Mouse (Mus musculus) ES-Bruce4 (cell line): ENCODE data around the gene Hdac4. TPM values are rescaled to one million over a fixed set of nuclear protein-coding genes. Genes with fewer than 3 reads are reported as not detected.

ENCODE experiments used
- H3K27ac ChIP-seq: 2 replicates; pipeline ENCODE4 v1.5.1; 2012; ENCODE audit warnings: low read length, inconsistent platforms; ENCODE audit not compliant: insufficient read depth
- H3K27me3 ChIP-seq: 2 replicates; pipeline ENCODE4 v1.6.1; 2012; ENCODE audit warnings: mild to moderate bottlenecking, low read length, inconsistent platforms; ENCODE audit not compliant: control insufficient read depth, poor library complexity, insufficient read depth, severe bottlenecking
- H3K36me3 ChIP-seq: 2 replicates; pipeline ENCODE4 v1.6.1; 2012; ENCODE audit warnings: inconsistent platforms, mild to moderate bottlenecking, low read length, moderate library complexity; ENCODE audit not compliant: control insufficient read depth, poor library complexity, insufficient read depth, severe bottlenecking
- H3K4me1 ChIP-seq: one replicate; pipeline ENCODE4 v1.8.1; 2011; ENCODE audit warnings: low read length; ENCODE audit not compliant: control insufficient read depth, insufficient read depth
- H3K4me3 ChIP-seq: 2 replicates; pipeline ENCODE4 v1.5.1; 2011; ENCODE audit warnings: low read depth, mild to moderate bottlenecking, low read length
- H3K9ac ChIP-seq: 2 replicates; pipeline ENCODE4 v1.6.1; 2012; ENCODE audit warnings: low read depth, mild to moderate bottlenecking, inconsistent platforms; ENCODE audit not compliant: poor library complexity, severe bottlenecking
- H3K9me3 ChIP-seq: replicated peaks from 2 replicates; pipeline ENCODE4 v1.6.1; 2012; ENCODE audit warnings: mild to moderate bottlenecking, low read length, inconsistent platforms; ENCODE audit not compliant: control insufficient read depth, poor library complexity, insufficient read depth, severe bottlenecking
- CTCF ChIP-seq: IDR thresholded peaks from one replicate; pipeline ENCODE4 v1.8.1; 2011; ENCODE audit warnings: low read depth, low read length
- EP300 ChIP-seq: IDR thresholded peaks from 2 replicates; pipeline ENCODE4 v1.6.1; 2011; ENCODE audit warnings: low read depth, low read length; ENCODE audit not compliant: insufficient read depth
- POLR2A ChIP-seq: IDR thresholded peaks from one replicate; pipeline ENCODE4 v1.8.1; 2011; ENCODE audit warnings: low read length; ENCODE audit not compliant: insufficient read depth
- polyA plus RNA-seq: library from polyadenylated mRNA; stranded (reverse); fragments of >200 nt; gene quantifications from 2 replicates; pipeline ENCODE4 v1.2.4, GENCODE M21; 2011; ENCODE audit warnings: low read depth; ENCODE audit not compliant: missing spikeins, insufficient read depth, insufficient read length

Hdac4 gene
- polyA plus RNA-seq, 1 experiment = 27.5 TPM

DNA sequence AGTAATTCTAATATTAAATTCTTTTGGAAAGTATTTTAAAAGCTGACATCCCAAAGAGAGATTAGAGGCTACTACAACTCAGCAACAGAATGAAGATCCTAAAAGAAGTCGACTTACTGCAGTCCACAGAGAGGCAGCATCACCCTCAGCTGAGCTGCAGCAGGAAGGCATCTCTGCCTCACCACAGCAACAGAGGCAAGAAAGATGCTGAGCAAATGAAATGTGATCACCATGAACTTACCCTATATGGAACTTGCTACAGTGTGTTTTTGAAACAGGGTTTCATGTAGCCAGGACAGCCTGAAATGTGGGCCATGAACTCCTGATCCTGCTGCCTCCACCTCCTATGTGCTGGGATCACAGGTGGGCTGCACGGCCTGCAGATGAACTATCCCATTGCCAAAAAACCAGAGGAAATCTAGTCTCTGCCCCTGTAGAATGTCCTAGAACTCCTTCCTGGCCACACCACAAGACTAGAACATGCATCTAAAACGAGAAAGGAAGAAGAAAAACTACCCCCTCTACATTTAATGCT is 98.4 kb downstream of the Hdac4 start:
- no peaks in the 10 kb centered on the region for H3K36me3 ChIP-seq
- TF ChIP-seq CTCF (no peak), EP300 (no peak), POLR2A (no peak)
- no peaks in the 10 kb centered on the region for H3K27me3 ChIP-seq
- H3K9ac ChIP-seq = no peak overlapping the region
- H3K4me3 ChIP-seq = no peak overlapping the region
- no peaks in the 10 kb centered on the region for H3K4me1 ChIP-seq
- H3K27ac ChIP-seq = no peak overlapping the region
- H3K9me3 ChIP-seq = no peaks in the 10 kb centered on the region

DNA sequence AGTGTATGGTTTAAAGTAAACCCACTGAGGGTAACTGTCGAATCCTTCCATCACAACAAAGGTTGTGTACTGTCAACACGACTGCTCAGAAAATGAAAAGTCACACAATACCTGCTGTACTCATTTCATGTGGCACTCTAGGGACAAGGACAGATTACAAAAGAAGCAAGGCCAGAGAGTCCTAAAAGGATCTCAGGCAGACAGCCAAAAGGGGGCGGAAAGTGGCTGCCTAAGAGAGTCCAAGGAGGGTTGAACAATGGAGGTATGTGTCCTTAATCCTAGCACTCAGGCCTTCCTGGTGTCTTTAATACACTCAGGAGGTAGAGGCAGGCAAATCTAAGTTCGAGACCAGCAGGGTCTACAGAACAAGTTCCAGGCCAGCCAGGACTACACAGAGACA is 103.2 kb downstream of the Hdac4 start:
- Histone ChIP-seq H3K9ac (no peak overlapping the region), H3K27ac (no peak overlapping the region), H3K9me3 (no peaks in the 10 kb centered on the region), H3K4me3 (no peak overlapping the region), H3K36me3 (no peaks in the 10 kb centered on the region), H3K4me1 (no peaks in the 10 kb centered on the region), H3K27me3 (no peaks in the 10 kb centered on the region)
- TF ChIP-seq CTCF (no peak), EP300 (no peak), POLR2A (no peak)

DNA sequence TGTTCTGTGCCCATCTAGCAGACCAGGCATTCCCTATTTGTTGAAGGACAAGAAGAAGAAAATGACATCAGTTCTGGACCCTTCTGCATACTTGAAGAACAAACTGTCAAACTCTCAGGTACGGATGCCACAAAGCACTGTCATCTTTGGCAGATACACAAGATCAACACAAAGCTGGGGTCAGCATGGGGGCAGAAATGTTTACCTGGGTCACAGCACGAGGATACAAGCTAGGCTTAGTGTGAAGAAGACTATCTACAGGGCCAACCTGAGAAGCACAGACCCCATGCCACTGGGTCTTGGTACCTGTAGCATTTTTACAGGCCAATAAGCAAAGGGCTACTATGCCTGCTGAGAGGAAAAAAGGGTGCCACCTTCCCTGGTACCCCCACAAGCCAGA is 107.7 kb downstream of the Hdac4 start:
- H3K27ac ChIP-seq = no peak overlapping the region
- H3K4me3 ChIP-seq = no peak overlapping the region
- H3K9ac ChIP-seq = no peak overlapping the region
- no peaks in the 10 kb centered on the region for H3K4me1 ChIP-seq
- H3K9me3 ChIP-seq = no peaks in the 10 kb centered on the region
- no peaks in the 10 kb centered on the region for H3K36me3 ChIP-seq
- H3K27me3 ChIP-seq = no peaks in the 10 kb centered on the region
- no peak for TF ChIP-seq CTCF
- no peak for TF ChIP-seq POLR2A
- TF ChIP-seq EP300 = no peak

DNA sequence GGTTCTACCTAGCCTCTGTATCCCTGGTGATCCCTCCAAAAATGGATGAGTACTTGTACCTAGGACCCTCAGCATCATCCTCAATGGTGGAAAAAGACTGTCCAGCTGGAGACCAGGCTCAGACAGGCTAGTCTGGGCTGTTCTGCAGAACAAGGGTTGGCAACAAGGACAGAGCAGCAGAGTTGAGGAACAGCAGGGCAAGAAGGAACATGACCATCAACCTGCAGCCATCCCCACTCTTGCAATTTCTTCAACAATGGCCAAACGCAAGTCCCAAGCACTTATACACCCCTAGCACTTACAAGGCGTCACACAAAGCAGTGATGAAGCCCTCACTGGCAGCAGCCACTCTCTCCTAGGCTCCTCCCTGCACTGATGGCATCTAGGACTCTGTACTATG is 108.2 kb downstream of the Hdac4 start:
- Histone ChIP-seq H3K27me3 (no peaks in the 10 kb centered on the region), H3K4me3 (no peak overlapping the region), H3K9ac (no peak overlapping the region), H3K36me3 (no peaks in the 10 kb centered on the region), H3K4me1 (no peaks in the 10 kb centered on the region), H3K9me3 (no peaks in the 10 kb centered on the region), H3K27ac (no peak overlapping the region)
- no peak for TF ChIP-seq CTCF

DNA sequence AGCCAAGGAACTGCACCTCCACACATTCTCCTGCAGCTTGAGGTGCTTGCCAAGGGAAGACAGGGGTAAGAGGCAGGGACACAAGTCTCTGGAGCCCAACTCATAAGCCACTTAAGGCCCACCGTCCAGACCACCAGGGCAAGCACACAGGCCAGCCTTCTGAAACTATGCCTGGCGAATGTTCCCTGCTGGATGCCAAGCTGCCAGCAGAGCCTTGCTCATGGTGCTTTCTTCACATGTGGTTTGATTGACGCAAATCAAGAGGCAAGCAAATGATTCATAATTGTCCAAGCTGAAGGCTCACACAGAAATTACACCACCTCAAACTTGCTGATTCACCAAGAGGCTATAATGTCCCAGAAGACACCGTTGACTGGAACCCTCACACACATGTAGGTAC is 108.7 kb downstream of the Hdac4 start:
- TF ChIP-seq POLR2A (no peak), CTCF (no peak), EP300 (no peak)
- Histone ChIP-seq H3K4me3 (no peak overlapping the region), H3K9ac (no peak overlapping the region), H3K4me1 (no peaks in the 10 kb centered on the region), H3K27ac (no peak overlapping the region), H3K9me3 (no peaks in the 10 kb centered on the region), H3K36me3 (no peaks in the 10 kb centered on the region), H3K27me3 (no peaks in the 10 kb centered on the region)

DNA sequence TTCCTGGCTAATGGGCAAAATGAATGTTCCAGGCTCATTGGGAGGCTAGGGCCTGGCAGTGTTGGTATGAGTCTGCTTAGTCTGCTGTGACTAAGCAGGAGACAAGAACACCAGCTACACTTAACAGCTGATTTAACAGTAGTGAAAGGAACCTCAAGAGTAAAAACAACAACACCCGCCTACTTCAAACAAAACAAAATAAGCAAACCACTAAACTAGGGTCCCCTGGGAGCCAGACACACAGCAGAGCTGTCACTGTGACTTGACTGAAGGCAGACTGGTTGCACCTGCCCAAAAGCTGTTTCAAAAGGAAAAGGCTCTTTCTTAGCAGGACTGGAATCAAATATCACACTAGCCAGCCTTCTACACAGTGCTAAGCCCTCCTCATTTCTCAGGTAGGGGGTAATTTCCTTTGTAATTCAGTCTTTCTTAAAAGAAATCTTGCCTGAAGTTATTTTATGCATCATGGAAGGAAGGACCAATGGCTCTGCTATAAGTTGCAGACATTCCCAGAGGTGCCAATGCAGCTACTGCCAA is 109.2 kb downstream of the Hdac4 start:
- Histone ChIP-seq H3K9me3 (no peaks in the 10 kb centered on the region), H3K27ac (no peak overlapping the region), H3K9ac (no peak overlapping the region), H3K27me3 (no peaks in the 10 kb centered on the region), H3K4me1 (no peaks in the 10 kb centered on the region), H3K4me3 (no peak overlapping the region), H3K36me3 (no peaks in the 10 kb centered on the region)
- TF ChIP-seq POLR2A = no peak
- TF ChIP-seq CTCF = no peak
- no peak for TF ChIP-seq EP300
